Mouse (Mus musculus) small intestine, adult 2 months (tissue): ENCODE measurements around the gene Gm14408. TPM values are rescaled to one million over a fixed set of nuclear protein-coding genes. Genes with fewer than 3 reads are reported as not detected.
"Not testable (repeated sequence)": the region's sequence is repeated elsewhere in the genome, so short reads cannot be mapped to it uniquely, and the experiment has no call there.

ENCODE experiments used
- H3K27ac ChIP-seq: fragments of 200-500 bp; 2 replicates; pipeline ENCODE4 v1.5.1; 2012; ENCODE audit warnings: low read depth, low read length, control low read depth, inconsistent platforms; ENCODE audit not compliant: insufficient read depth
- H3K27me3 ChIP-seq: fragments of 200-500 bp; 2 replicates; pipeline ENCODE4 v1.6.1; 2012; ENCODE audit warnings: mild to moderate bottlenecking, moderate library complexity, low read length, inconsistent platforms; ENCODE audit not compliant: control insufficient read depth, insufficient read depth
- H3K36me3 ChIP-seq: fragments of 200-500 bp; 2 replicates; pipeline ENCODE4 v1.6.1; 2012; ENCODE audit warnings: mild to moderate bottlenecking, low read length, control low read depth, inconsistent platforms; ENCODE audit not compliant: control insufficient read depth, insufficient read depth
- H3K4me1 ChIP-seq: fragments of 200-500 bp; 2 replicates; pipeline ENCODE4 v1.6.1; 2012; ENCODE audit warnings: low read length, inconsistent platforms, mixed read lengths; ENCODE audit not compliant: control insufficient read depth, insufficient read depth, insufficient read length
- H3K4me3 ChIP-seq: fragments of 200-500 bp; 2 replicates; pipeline ENCODE4 v1.5.1; 2012; ENCODE audit warnings: low read depth, mild to moderate bottlenecking, control low read depth, inconsistent platforms, low read length, moderate library complexity
- WGBS: fragments of 180-500 bp; shearing (Covaris S2); methylation state at CpG from one replicate; pipeline ENCODE4 v1.1.7; 2018; 5-methylcytosine and 5-hydroxymethylcytosine counted together
- polyA plus RNA-seq: library from polyadenylated mRNA; depleted of rRNA; stranded (reverse); fragments of >200 nt; gene quantifications from 2 replicates; pipeline ENCODE4 v1.2.3, GENCODE M21; 2012; rRNA removed

Gene Gm14408
- polyA plus RNA-seq: not detected in 2 replicates

- not testable (repeated sequence) for H3K27ac ChIP-seq, H3K27me3 ChIP-seq, H3K4me1 ChIP-seq, H3K4me3 ChIP-seq, H3K36me3 ChIP-seq
- 88% methylated on average over 1 of the region's 3 CpGs for WGBS
These were observed at the start of gene Gm14408 for GRCm38 (mm10) chr2:176830840-176831239. Gm14408 (plus strand) TSS chr2:176831140.

- not testable (repeated sequence) for H3K36me3 ChIP-seq, H3K4me1 ChIP-seq, H3K27ac ChIP-seq, H3K27me3 ChIP-seq
- WGBS: no CpG with 5 or more reads among the region's 6 CpGs
- H3K4me3 ChIP-seq: peak within 1 kb of the TSS; percentile 71
These were observed 32.6 kb upstream of the Gm14408 start, which contains the start of gene Gm14295 for GRCm38 (mm10) chr2:176798312-176798711. Gm14295 (plus strand) TSS chr2:176798612.

- H3K27ac ChIP-seq, H3K27me3 ChIP-seq, H3K4me1 ChIP-seq, H3K36me3 ChIP-seq: not testable (repeated sequence)
- 3% methylated on average over 15 of the region's 15 CpGs for WGBS
- peak overlapping the region; percentile 71 for H3K4me3 ChIP-seq
These were observed 32.2 kb upstream of the Gm14408 start for GRCm38 (mm10) chr2:176798785-176799184.

Other genes with a start within 250 kb of the Gm14408 start
- 0.11 and 0.90 TPM in 2 replicates for gene Gm14308, start 194.8 kb upstream of the Gm14408 start, polyA plus RNA-seq
- gene Zfp973, start 160.6 kb upstream of the Gm14408 start, polyA plus RNA-seq: 0.47 and 0.50 TPM in 2 replicates
- 0.09 and 0.32 TPM in 2 replicates for gene Gm14305, start 122.8 kb upstream of the Gm14408 start, polyA plus RNA-seq
- 0.19 and 0.20 TPM in 2 replicates for gene Gm14295, start 32.5 kb upstream of the Gm14408 start, polyA plus RNA-seq
- 0.19 and 0.20 TPM in 2 replicates for gene Gm14296, start 96.7 kb downstream of the Gm14408 start, polyA plus RNA-seq
- gene Gm14419, start 169.8 kb downstream of the Gm14408 start, polyA plus RNA-seq: not detected in 2 replicates
- not detected in 2 replicates for gene Gm14401, start 243.2 kb downstream of the Gm14408 start, polyA plus RNA-seq